Mouse (Mus musculus): ENCODE measurements around the gene Ell3. TPM values are rescaled to one million over a fixed set of nuclear protein-coding genes. Genes with fewer than 3 reads are reported as not detected.
A peak's percentile ranks its signal among the peaks of the same experiment; 100 is the strongest.

Gene Ell3
- polyA plus RNA-seq, 1 experiment from 2014 or later = 2.5 TPM

- Histone ChIP-seq H3K36me3 (ENCODE audit: control insufficient read depth, insufficient read depth) (no peaks in the 10 kb centered on the region; the same call in 1 of the 2 replicates), H3K27me3 (replicated peaks; ENCODE audit: control insufficient read depth, insufficient read depth, low read length) (no peaks in the 10 kb centered on the region), H3K9me3 (ENCODE audit: control insufficient read depth, low read length) (no peaks in the 10 kb centered on the region), H3K27ac (ENCODE audit: low read length) (peak overlapping the region; percentile 98), H3K9ac (replicated peaks; ENCODE audit: low read depth, low read length) (peak overlapping the region; percentile 85), H3K4me2 (ENCODE audit: low read length) (peak overlapping the region; percentile 60), H3K4me1 (replicated peaks; ENCODE audit: control insufficient read depth, insufficient read depth, low read length) (peaks cover 25% of the 10 kb centered on the region), H3K4me3 (replicated peaks; ENCODE audit: low read length) (peak overlapping the region; percentile 74)
- ATAC-seq = peak; percentile 48
- 0% methylated on average over 31 of the region's 32 CpGs for WGBS
These were observed 29.9 kb downstream of the Ell3 start for GRCm38 (mm10) chr2:121414139-121414685.

DNA sequence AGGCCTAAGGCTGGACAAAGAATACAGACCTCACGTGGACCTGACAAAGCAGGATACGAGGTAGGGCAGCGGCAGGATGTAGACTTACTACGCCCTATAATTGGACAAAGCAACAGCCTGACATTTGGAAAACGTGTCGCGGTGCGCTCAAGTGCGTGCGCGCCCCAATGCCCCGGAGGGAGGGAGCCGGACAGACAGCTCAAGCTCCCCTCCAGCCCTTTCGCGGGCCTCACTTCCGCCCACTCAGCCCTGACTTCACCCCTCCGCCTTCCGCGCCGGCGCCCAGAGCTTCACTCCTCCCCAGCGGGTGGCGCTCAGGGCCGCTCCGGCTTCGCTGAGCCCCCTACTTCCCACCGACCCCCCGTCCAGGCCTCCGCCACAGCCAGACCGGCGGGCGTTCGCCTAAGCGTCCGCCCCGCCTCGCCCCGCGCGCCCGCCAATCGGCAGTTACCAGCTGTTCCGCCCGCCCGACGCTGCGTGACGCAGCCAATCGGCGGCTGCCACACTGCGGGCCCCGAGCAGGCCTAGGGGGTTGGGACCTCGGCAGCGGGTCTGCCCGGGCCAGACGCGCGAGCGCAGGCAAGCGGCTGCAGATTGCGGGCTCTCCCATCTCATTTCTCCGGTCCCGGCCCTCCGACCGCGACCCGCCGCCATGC, 30.6 kb downstream of the Ell3 start, which contains the start of the genes Pdia3 and Catsper2:
TSS of gene Pdia3 (plus strand) at position 389 of the 656 bp plus-strand sequence.
TSS of gene Catsper2 (minus strand) at position 406 of the 656 bp plus-strand sequence.
- H3K9me3 ChIP-seq (ENCODE audit: control insufficient read depth, low read length) = no peaks in the 10 kb centered on the region
- peaks cover 25% of the 10 kb centered on the region for H3K4me1 ChIP-seq (replicated peaks; ENCODE audit: control insufficient read depth, insufficient read depth, low read length)
- no peaks in the 10 kb centered on the region; the same call in 1 of the 2 replicates for H3K36me3 ChIP-seq (ENCODE audit: control insufficient read depth, insufficient read depth)
- ATAC-seq = peak; percentile 99
- H3K4me3 ChIP-seq (replicated peaks; ENCODE audit: low read length) = peak within 1 kb of the TSS; percentile 74
- H3K27me3 ChIP-seq (replicated peaks; ENCODE audit: control insufficient read depth, insufficient read depth, low read length) = no peaks in the 10 kb centered on the region
- H3K9ac ChIP-seq (replicated peaks; ENCODE audit: low read depth, low read length) = peak within 1 kb of the TSS; percentile 92
- peak within 1 kb of the TSS; percentile 98 for H3K27ac ChIP-seq (ENCODE audit: low read length)
- H3K4me2 ChIP-seq (ENCODE audit: low read length) = peak within 1 kb of the TSS; percentile 60
- under 1% methylated on average over 68 of the region's 68 CpGs for WGBS

DNA sequence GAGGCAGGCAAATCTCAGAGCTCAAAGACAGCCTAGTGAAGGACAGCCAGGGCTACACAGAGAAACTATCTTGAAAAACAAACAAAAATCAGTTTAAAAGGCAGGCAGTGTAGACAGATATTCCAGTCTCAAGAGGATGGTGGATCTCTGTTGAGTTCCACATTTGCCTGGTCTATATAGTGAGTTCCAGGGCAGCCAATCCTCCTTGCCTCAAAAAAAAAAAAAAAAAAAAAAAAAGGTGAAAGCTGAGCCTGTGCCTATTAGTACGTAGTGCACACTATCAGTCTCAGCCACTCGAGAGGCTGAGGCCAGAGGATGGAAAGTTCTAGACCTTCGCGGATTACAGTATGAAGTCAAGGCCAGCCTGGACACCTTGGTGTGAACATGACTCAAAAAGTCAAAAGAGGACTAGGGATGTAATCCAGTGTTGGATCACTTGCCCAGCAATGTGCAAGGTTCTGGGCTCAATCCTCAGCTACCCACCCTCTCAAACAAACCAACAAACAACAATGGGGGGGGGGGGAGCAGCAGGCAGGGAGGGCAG, 31.2 kb downstream of the Ell3 start:
- H3K9ac ChIP-seq (replicated peaks; ENCODE audit: low read depth, low read length) = peak overlapping the region; percentile 92
- peaks cover 25% of the 10 kb centered on the region for H3K4me1 ChIP-seq (replicated peaks; ENCODE audit: control insufficient read depth, insufficient read depth, low read length)
- H3K36me3 ChIP-seq (ENCODE audit: control insufficient read depth, insufficient read depth) = no peaks in the 10 kb centered on the region; the same call in 1 of the 2 replicates
- no peaks in the 10 kb centered on the region for H3K27me3 ChIP-seq (replicated peaks; ENCODE audit: control insufficient read depth, insufficient read depth, low read length)
- peak overlapping the region; percentile 98 for H3K27ac ChIP-seq (ENCODE audit: low read length)
- WGBS = 13% methylated on average over 4 of the region's 4 CpGs
- peak overlapping the region; percentile 51 for H3K4me2 ChIP-seq (ENCODE audit: low read length)
- H3K9me3 ChIP-seq (ENCODE audit: control insufficient read depth, low read length) = no peaks in the 10 kb centered on the region
- no peak for ATAC-seq
- peak overlapping the region; percentile 74 for H3K4me3 ChIP-seq (replicated peaks; ENCODE audit: low read length)

GRCm38 (mm10) chr2:121408160-121408559, 35.9 kb downstream of the Ell3 start:
- no peak overlapping the region for H3K4me2 ChIP-seq (ENCODE audit: low read length)
- H3K27ac ChIP-seq (ENCODE audit: low read length) = no peak overlapping the region
- H3K36me3 ChIP-seq (ENCODE audit: control insufficient read depth, insufficient read depth) = no peaks in the 10 kb centered on the region
- H3K9me3 ChIP-seq (ENCODE audit: control insufficient read depth, low read length) = no peaks in the 10 kb centered on the region
- H3K9ac ChIP-seq (replicated peaks; ENCODE audit: low read depth, low read length) = no peak overlapping the region
- H3K4me3 ChIP-seq (replicated peaks; ENCODE audit: low read length) = no peak overlapping the region
- peaks cover 8% of the 10 kb centered on the region; the same call in 1 of the 2 replicates for H3K4me1 ChIP-seq (replicated peaks; ENCODE audit: control insufficient read depth, insufficient read depth, low read length)
- no peak for ATAC-seq
- no peaks in the 10 kb centered on the region for H3K27me3 ChIP-seq (replicated peaks; ENCODE audit: control insufficient read depth, insufficient read depth, low read length)
- 33% methylated on average over 4 of the region's 4 CpGs for WGBS

- ATAC-seq = no peak
- no peaks in the 10 kb centered on the region for H3K36me3 ChIP-seq (ENCODE audit: control insufficient read depth, insufficient read depth)
These were observed 40.8 kb downstream of the Ell3 start for GRCm38 (mm10) chr2:121403296-121403695.

GRCm38 (mm10) chr2:121396624-121397023, 47.5 kb downstream of the Ell3 start:
- Histone ChIP-seq H3K27me3 (replicated peaks; ENCODE audit: control insufficient read depth, insufficient read depth, low read length) (no peaks in the 10 kb centered on the region; the same call in 1 of the 2 replicates), H3K27ac (ENCODE audit: low read length) (no peak overlapping the region), H3K9ac (replicated peaks; ENCODE audit: low read depth, low read length) (no peak overlapping the region), H3K4me3 (replicated peaks; ENCODE audit: low read length) (no peak overlapping the region), H3K9me3 (ENCODE audit: control insufficient read depth, low read length) (no peaks in the 10 kb centered on the region), H3K4me2 (ENCODE audit: low read length) (no peak overlapping the region), H3K4me1 (replicated peaks; ENCODE audit: control insufficient read depth, insufficient read depth, low read length) (no peaks in the 10 kb centered on the region), H3K36me3 (ENCODE audit: control insufficient read depth, insufficient read depth) (no peaks in the 10 kb centered on the region; the same call in 1 of the 2 replicates)
- ATAC-seq = no peak
- WGBS = 13% methylated on average over 8 of the region's 8 CpGs

More at GRCm38 (mm10) chr2:121403296-121403695, 40.8 kb downstream of the Ell3 start:
- Histone ChIP-seq H3K27me3 (replicated peaks; ENCODE audit: control insufficient read depth, insufficient read depth, low read length) (no peaks in the 10 kb centered on the region; the same call in 1 of the 2 replicates), H3K4me3 (replicated peaks; ENCODE audit: low read length) (no peak overlapping the region), H3K9ac (replicated peaks; ENCODE audit: low read depth, low read length) (no peak overlapping the region), H3K9me3 (ENCODE audit: control insufficient read depth, low read length) (no peaks in the 10 kb centered on the region), H3K4me2 (ENCODE audit: low read length) (no peak overlapping the region), H3K27ac (ENCODE audit: low read length) (no peak overlapping the region), H3K4me1 (replicated peaks; ENCODE audit: control insufficient read depth, insufficient read depth, low read length) (no peaks in the 10 kb centered on the region)

Small RNA genes within 50 kb of the gene (microRNA-seq; reads per million reads assigned to microRNA genes)
- gene Gm22953 = not detected

Other genes with a start within 250 kb of the Ell3 start
- gene Trp53bp1, start 172.9 kb downstream of the Ell3 start, polyA plus RNA-seq (2015; fragmentation: Nextera tagmentation; extraction: Ambion mirVana) = 181 and 209 TPM in 2 replicates
- gene Map1a, start 154.7 kb downstream of the Ell3 start, polyA plus RNA-seq (2015; fragmentation: Nextera tagmentation; extraction: Ambion mirVana) = 10.9 and 13.3 TPM in 2 replicates
- 14.3 and 22.4 TPM in 2 replicates for gene Ppip5k1, start 88.9 kb downstream of the Ell3 start, polyA plus RNA-seq (2015; fragmentation: Nextera tagmentation; extraction: Ambion mirVana)
- gene Ckmt1, start 86.6 kb downstream of the Ell3 start, polyA plus RNA-seq (2015; fragmentation: Nextera tagmentation; extraction: Ambion mirVana) = 26.3 and 35.7 TPM in 2 replicates
- gene Strc, start 57.1 kb downstream of the Ell3 start, polyA plus RNA-seq (2015; fragmentation: Nextera tagmentation; extraction: Ambion mirVana) = not detected in 2 replicates
- gene Pdia3, start 30.5 kb downstream of the Ell3 start, polyA plus RNA-seq (2015; fragmentation: Nextera tagmentation; extraction: Ambion mirVana) = 334 and 342 TPM in 2 replicates
- 4.5 and 7.5 TPM in 2 replicates for gene Catsper2, start 30.5 kb downstream of the Ell3 start, polyA plus RNA-seq (2015; fragmentation: Nextera tagmentation; extraction: Ambion mirVana)
- 254 and 305 TPM in 2 replicates for gene Serf2, start 4.9 kb upstream of the Ell3 start, polyA plus RNA-seq (2015; fragmentation: Nextera tagmentation; extraction: Ambion mirVana)
- gene Hypk, start 9.0 kb upstream of the Ell3 start, polyA plus RNA-seq (2015; fragmentation: Nextera tagmentation; extraction: Ambion mirVana) = 105 and 108 TPM in 2 replicates
- 1.6 and 1.7 TPM in 2 replicates for gene Serinc4, start 12.5 kb upstream of the Ell3 start, polyA plus RNA-seq (2015; fragmentation: Nextera tagmentation; extraction: Ambion mirVana)
- 78.6 and 82.6 TPM in 2 replicates for gene Mfap1b, start 29.8 kb upstream of the Ell3 start, polyA plus RNA-seq (2015; fragmentation: Nextera tagmentation; extraction: Ambion mirVana)
- 34.0 and 35.2 TPM in 2 replicates for gene Mfap1a, start 62.4 kb upstream of the Ell3 start, polyA plus RNA-seq (2015; fragmentation: Nextera tagmentation; extraction: Ambion mirVana)
- gene Wdr76, start 62.4 kb upstream of the Ell3 start, polyA plus RNA-seq (2015; fragmentation: Nextera tagmentation; extraction: Ambion mirVana) = 5.5 and 6.5 TPM in 2 replicates

Measured in forebrain, embryonic 16.5 days (tissue).